In the genomic region with DNA sequence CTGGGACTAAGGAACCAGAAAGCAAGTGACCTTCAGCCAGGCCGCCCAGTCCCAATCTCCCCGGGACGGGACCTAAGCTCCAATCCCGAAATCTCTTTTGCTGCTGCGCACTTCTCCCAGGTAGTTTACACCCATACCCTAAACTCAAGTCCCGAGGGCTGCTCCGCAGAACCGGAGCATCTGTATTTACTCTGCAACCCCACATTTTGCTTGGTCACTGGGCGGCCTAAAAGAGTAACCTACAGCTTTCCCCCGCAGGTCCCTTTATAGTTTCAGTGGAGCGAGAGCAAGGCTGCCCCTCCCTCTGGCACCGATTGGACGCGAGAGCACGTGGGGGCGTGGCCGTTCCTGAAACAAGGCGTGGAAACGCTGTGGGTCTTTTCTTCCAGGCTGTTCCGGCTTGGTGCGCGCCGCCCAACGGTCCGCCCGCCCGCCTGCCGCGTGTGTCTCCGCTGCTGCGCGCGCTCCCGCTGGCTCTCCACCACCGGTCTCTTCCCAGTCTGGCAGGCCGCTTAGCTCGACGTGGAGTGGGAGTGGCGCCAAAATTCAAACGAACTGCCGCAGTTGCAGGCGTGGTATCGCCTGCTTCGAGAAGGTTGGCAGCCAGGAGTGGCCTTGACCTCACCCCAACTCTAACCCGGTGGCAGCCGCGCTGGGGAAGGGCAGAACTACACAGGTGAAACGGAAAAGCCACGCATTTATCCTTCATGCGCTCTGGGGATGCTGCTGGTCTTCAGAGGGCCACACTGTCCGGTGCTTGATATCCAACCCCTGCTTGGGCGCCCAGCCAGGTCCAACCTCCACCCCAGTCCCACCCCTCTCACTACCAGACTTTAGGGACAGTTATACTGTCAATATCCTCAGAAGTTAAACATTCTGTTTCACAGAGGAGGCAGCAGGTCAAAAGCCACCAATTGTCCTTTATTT, we compare ENCODE assay signal across 8 mouse cellular contexts. TPM values are rescaled to one million over a fixed set of nuclear protein-coding genes. Genes with fewer than 3 reads are reported as not detected.
DNase-seq lines count a peak whose midpoint lies in the region; ATAC-seq and TF ChIP-seq lines count a peak whose summit lies in the region.
"Not testable (repeated sequence)": the region's sequence is repeated elsewhere in the genome, so short reads cannot be mapped to it uniquely, and the experiment has no call there.

No protein-coding gene starts in this region.

- H3K4me3 ChIP-seq in cerebellum, adult 2 months (replicated peaks; ENCODE audit: insufficient read depth, low read depth, low read length), result peak overlapping the region; percentile 34
- H3K4me3 ChIP-seq in forebrain, postnatal 0 days (ENCODE audit: low read depth, low read length), result peak overlapping the region; percentile 38
- peak overlapping the region; percentile 61 for H3K4me3 ChIP-seq in layer of hippocampus, adult 2 months
- peak overlapping the region; percentile 23 for H3K4me3 ChIP-seq in lung, adult 2 months (replicated peaks; ENCODE audit: extremely low read depth, low read depth, low read length)
- peak overlapping the region; percentile 49 for H3K4me3 ChIP-seq in neural tube, embryonic 15.5 days (replicated peaks)

- H3K27ac ChIP-seq in cerebellum, adult 2 months (ENCODE audit: insufficient read depth, low read length); forebrain, postnatal 0 days (ENCODE audit: low read depth, low read length); layer of hippocampus, adult 2 months; neural tube, embryonic 15.5 days (replicated peaks): not testable (repeated sequence)

- not testable (repeated sequence) for H3K9me3 ChIP-seq in forebrain, postnatal 0 days (ENCODE audit: low read length); neural tube, embryonic 15.5 days (replicated peaks)

- H3K9ac ChIP-seq in forebrain, postnatal 0 days, result peak overlapping the region; percentile 44
- peak overlapping the region; percentile 47 for H3K9ac ChIP-seq in neural tube, embryonic 15.5 days (replicated peaks)

- WGBS in cerebellum, adult 2 months, result 1% methylated on average over 52 of the region's 52 CpGs
- WGBS in forebrain, postnatal 0 days, result 2% methylated on average over 43 of the region's 52 CpGs
- 1% methylated on average over 52 of the region's 52 CpGs for WGBS in lung, adult 2 months
- 2% methylated on average over 52 of the region's 52 CpGs for WGBS in neural tube, embryonic 15.5 days

- peak overlapping the region; percentile 64 for H3K4me2 ChIP-seq in forebrain, postnatal 0 days (ENCODE audit: low read depth)
- H3K4me2 ChIP-seq in neural tube, embryonic 15.5 days, result peak overlapping the region; percentile 89

- DNase-seq in MEL-GATA-1-ER (ENCODE audit: extremely low read depth, low read depth), result peak; percentile 58
- DNase-seq in cerebellum, adult 2 months, result peak; percentile 78 to 82
- DNase-seq in forebrain, postnatal 0 days, result peak; percentile 92
- DNase-seq in heart, postnatal 4 days, result peak; percentile 90
- peak; percentile 77 to 82 for DNase-seq in layer of hippocampus, adult 2 months (ENCODE audit: low spot score in 2 of 2)
- DNase-seq in lung, adult 2 months, result peak; percentile 75
- peak; percentile 82 for DNase-seq in testis, postnatal 10 days (ENCODE audit: low spot score)

- ATAC-seq in forebrain, postnatal 0 days, result peak; percentile 98
- peak; percentile 100 for ATAC-seq in neural tube, embryonic 15.5 days (ENCODE audit: low FRiP score)

- not testable (repeated sequence) for H3K27me3 ChIP-seq in cerebellum, adult 2 months (ENCODE audit: control insufficient read depth, insufficient read depth, low read length); forebrain, postnatal 0 days (ENCODE audit: insufficient read depth, low read length); neural tube, embryonic 15.5 days (replicated peaks)

- TF ChIP-seq CTCF in cerebellum, adult 2 months (IDR thresholded peaks at IDR 0.05; ENCODE audit: borderline replicate concordance, insufficient read depth, low read depth, low read length); forebrain, postnatal 0 days (IDR thresholded peaks at IDR 0.05; ENCODE audit: low read depth); layer of hippocampus, adult 2 months (conservative IDR thresholded peaks at IDR 0.05); lung, adult 2 months (IDR thresholded peaks at IDR 0.05; ENCODE audit: insufficient read depth, low read length): not testable (repeated sequence)

- not testable (repeated sequence) for TF ChIP-seq POLR2A in cerebellum, adult 2 months (IDR thresholded peaks at IDR 0.05; ENCODE audit: borderline replicate concordance, insufficient read depth, low read length)
- TF ChIP-seq POLR2A in lung, adult 2 months (IDR thresholded peaks at IDR 0.05; ENCODE audit: borderline replicate concordance, extremely low read depth, low read depth, low read length), result 0 out of 2 replicates have a peak, but pooled peaks have one; percentile 14

- H3K4me1 ChIP-seq in cerebellum, adult 2 months (ENCODE audit: control insufficient read depth, insufficient read depth, low read length); forebrain, postnatal 0 days (ENCODE audit: insufficient read depth); lung, adult 2 months (ENCODE audit: control insufficient read depth, insufficient read depth, low read length); neural tube, embryonic 15.5 days: not testable (repeated sequence)

- not testable (repeated sequence) for H3K36me3 ChIP-seq in forebrain, postnatal 0 days (ENCODE audit: insufficient read depth); neural tube, embryonic 15.5 days

RNA-seq across cellular contexts. Expression of a gene that starts 19.9 kb away (rescaled TPM):
- not detected in 2 replicates for polyA plus RNA-seq in cerebellum, adult 2 months (2012; rRNA removed)
- total RNA-seq in forebrain, postnatal 0 days (2014; rRNA removed), result not detected in 2 replicates
- polyA plus RNA-seq in forebrain, postnatal 0 days (2015; fragmentation: Nextera tagmentation; extraction: Ambion mirVana), result not detected in 2 replicates
- total RNA-seq in heart, postnatal 4 days (2021), result not detected
- total RNA-seq in layer of hippocampus, adult 2 months (2021), result under 1 TPM in 1 of 2 experiments, not detected in 1; 0.44 TPM
- polyA plus RNA-seq in lung, adult 2 months (2012; rRNA removed), result not detected in 2 replicates
- polyA plus RNA-seq in neural tube, embryonic 15.5 days (2015; fragmentation: Nextera tagmentation; extraction: Ambion mirVana), result 0.10 TPM in 1 of 2 replicates, not detected in the other
